Mouse (Mus musculus): Measurements from ENCODE around the gene Gm21974.
"Not testable (repeated sequence)": the region's sequence is repeated elsewhere in the genome, so short reads cannot be mapped to it uniquely, and the experiment has no call there.

Gene Gm21974

DNA sequence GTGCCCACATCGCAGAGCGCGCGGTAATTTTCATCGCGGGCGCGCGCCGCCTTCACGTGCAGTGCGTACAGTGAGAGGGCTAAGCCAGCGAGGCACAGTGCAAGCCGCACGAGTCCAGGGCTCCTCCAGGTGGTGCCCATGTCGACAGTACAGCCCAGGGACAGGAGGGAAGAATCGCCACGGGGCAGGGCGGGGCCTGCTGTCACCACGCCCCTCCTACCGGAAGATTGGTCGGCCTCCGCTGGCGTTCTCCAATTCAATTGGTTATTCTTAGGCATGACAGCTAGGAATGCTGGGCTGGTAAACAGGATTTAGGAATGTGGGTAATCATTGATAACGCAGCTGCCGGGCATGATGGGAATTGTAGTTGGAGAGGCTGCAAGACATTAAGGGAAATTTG lies at the start of gene Gm21974, which contains the start of gene Vkorc1:
Gm21974 (minus strand) TSS at position 13 of the 400 bp plus-strand sequence.
Vkorc1 (minus strand) TSS at position 176 of the 400 bp plus-strand sequence.
- peak; percentile 88 for DNase-seq (ENCODE audit: low read depth, low spot score)

DNA sequence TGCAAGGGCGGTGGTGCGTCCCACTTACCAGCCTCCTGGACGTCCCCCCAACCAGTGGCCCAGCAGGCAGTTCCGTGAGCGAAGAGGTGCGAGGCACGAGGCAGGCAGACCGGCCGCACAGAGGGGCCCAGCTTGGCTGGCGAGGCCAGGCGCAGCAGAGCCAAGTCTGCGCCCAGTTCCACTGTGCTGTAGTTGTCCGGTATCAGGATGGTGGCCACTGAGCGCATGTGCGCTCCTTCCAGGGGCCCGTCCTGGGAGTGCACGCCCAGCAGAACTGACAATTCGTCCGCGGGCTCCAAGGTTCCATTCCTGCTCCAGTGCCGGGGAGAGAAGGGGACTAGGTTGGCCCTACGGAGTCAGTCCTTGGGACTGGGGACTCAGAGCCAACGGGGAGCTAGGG lies 49.4 kb upstream of the Gm21974 start:
- no peak for DNase-seq (ENCODE audit: low read depth, low spot score)

- DNase-seq (ENCODE audit: low read depth, low spot score), result not testable (repeated sequence)
These were observed 46.8 kb upstream of the Gm21974 start for GRCm38 (mm10) chr7:127942097-127942496.

- DNase-seq (ENCODE audit: low read depth, low spot score), result no peak
These were observed 41.1 kb upstream of the Gm21974 start for GRCm38 (mm10) chr7:127936216-127936884.

DNA sequence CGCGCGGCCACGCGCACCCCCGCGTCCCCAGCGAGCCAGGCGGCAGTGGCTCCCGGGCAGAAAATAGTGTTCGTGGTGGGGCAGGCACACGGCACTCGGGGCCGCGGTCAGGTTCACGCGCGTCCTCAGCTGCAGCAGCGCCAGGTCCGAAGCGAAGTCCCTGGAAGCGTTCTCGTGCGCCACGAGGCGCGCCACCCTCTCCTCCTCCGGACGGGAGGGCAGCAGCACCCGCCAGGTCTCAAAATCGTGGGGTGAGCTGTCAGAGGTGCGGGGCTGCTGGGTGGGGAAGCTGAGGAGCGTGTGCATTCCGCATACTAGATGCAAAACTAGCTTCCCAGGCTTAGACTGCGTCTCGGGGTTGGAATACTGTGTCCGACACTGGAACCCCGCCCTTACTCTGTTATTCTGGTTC lies 40.5 kb upstream of the Gm21974 start:
- DNase-seq (ENCODE audit: low read depth, low spot score), result no peak

- peak; percentile 88 for DNase-seq (ENCODE audit: low read depth, low spot score)
These were observed 39.9 kb upstream of the Gm21974 start for GRCm38 (mm10) chr7:127935028-127935722.

GRCm38 (mm10) chr7:127934075-127934474 lies 38.8 kb upstream of the Gm21974 start:
- no peak for DNase-seq (ENCODE audit: low read depth, low spot score)

DNA sequence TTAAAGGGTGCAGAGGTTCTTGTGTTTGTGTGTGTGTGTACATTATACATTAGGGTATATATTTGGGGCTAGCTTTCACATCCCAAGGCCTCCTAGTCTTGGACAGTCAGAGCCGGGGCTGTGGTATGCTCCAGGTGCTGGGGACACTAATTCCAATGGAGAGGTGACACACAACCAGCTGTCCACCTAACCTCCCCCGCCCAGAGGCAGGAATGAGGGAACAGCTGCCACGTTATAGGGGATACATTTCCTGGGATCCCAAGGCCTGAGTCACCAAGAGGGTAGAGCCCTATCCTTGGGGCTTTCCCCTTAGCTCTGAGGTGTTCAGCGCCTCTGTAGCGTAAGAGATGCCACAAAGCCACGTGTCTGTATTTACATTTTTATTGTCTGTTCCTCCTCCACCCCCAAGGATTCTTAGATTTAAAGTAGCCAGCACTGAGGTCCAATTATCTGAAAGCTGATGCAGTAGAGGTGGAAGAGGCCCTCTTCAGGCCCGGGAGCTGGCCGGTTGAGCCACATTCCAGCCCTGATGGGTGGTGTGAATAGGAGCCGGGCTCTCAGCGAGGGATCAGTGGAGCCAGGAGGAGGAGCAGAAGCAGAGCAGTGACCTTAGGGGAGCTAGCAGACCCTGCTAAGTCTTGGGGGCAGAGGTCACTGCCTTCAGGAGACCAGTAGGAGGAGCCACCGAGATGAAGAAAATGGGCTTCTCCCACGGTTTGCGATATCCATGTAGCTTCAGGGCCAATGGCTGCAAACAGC lies 37.2 kb upstream of the Gm21974 start:
- DNase-seq (ENCODE audit: low read depth, low spot score), result no peak

DNA sequence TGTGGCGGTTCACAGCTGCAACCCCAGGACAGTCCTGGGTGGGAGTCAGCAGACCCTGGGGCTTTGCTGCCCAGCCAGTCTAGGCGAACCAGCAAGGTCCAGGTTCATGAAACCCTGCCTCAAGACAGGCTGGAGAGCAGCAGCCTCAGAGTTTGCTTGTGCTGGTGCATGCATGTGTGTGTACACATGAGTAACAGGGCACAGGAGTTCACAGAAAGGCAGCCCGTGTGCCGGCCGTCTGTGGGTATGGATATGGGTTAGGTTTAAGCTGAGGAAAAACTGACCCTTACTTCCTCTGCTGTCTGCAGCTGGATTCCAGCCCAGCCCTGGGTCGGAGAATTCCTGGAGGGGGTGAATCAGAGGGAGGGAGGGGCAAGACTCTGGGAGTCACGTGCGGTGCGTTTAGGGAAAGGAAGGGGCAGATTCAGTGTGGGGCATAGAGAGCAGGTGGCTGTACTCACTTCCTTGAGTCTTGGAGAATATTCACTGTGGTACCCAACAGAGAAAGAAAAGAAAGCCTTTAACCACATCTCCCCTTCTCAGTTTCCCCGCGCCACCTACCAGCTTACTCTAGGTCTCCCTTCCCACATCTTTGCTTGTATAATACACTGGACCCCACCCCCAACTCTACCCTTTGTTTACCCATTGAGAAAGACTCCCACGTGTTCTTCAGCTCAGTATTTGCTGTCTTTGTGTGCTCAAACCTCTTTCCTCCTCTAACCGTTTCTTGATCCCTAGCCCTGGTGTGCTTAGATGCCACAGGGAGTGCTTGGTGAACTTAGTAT lies 36.3 kb upstream of the Gm21974 start:
- DNase-seq (ENCODE audit: low read depth, low spot score), result no peak

GRCm38 (mm10) chr7:127930636-127931035 lies 35.4 kb upstream of the Gm21974 start:
- DNase-seq (ENCODE audit: low read depth, low spot score), result no peak

GRCm38 (mm10) chr7:127929923-127930322 lies 34.7 kb upstream of the Gm21974 start, which contains the start of gene Prss8:
Gene Prss8 (minus strand): TSS chr7:127930104.
- DNase-seq (ENCODE audit: low read depth, low spot score), result no peak

DNA sequence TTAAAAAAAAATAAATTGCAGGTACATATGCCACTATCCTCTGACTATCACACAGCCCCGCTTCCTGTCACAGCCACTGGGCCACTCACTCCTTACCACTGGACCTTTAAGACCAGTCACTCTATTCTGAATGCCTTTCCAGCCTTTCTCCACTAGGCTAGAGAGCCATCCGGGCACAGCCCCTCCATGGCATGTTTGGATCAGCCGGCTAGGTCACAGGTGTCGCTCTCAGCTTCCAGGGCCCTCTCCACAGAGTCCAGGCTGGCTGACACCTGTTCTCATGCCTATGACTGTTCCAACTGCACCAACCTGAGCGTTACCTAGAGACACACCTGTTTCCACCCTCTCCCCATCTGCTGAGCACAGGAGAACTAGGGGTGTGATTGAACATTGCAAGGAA lies 33.3 kb upstream of the Gm21974 start:
- DNase-seq (ENCODE audit: low read depth, low spot score), result no peak

DNA sequence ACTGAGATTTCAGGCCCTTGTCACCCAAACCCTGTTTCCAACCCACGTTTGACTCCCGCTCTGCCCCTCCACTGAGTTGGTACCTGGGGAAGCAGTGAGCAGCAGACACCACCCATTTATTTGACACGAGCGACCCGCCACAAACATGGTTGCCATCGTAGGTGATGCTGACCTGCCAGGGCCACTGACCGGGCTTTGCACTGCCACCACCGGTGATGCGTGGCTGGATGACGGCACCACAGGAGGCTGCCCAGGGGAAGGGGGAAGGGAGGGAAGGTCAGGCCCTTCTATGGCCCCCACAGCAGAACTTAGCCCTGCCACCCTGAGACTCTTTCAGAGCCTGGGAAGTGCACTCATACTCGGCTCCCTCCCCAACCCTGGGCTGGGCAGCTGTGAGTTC lies 32.5 kb upstream of the Gm21974 start:
- no peak for DNase-seq (ENCODE audit: low read depth, low spot score)

- DNase-seq (ENCODE audit: low read depth, low spot score), result no peak
These were observed 31.6 kb upstream of the Gm21974 start for GRCm38 (mm10) chr7:127926846-127927245.

DNA sequence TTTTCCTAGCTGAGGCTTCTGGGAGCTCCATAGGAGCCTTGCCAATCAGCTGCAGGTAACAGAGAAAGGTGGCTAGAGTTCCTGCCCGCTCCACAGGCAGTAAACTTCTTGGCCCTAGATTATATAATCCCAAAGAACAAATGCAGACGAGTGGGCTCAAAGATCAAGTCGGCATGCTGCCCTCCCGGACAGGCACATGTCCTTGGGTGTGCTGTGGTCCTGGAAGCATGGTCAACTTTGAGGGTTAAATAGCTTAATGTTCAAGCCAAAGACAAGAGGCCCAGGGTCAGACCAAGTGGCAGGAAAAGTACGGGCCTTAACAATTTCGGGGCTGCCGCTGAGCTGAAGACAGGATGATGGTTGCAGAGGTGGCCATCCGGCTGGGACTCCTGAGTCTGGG lies 30.8 kb upstream of the Gm21974 start:
- no peak for DNase-seq (ENCODE audit: low read depth, low spot score)

DNA sequence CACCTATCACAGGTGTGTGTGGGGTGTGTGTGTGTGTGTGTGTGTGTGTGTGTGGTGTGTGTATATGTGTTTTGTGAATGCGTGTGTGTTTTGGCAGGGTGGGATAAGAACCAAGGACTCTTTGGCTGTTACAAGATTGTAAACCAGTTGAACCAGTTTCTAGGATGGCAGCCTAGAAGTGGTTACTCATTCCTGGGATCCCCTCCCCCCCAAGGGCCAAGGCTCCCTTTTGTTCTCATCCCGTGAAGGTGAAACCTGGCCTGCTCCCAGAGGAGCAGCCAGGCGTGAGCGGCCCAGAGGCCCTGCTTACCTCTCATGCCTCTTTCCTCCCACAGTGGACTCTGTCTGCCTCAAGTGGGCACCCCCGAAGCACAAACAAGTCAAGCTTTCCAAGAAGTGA lies 30.0 kb upstream of the Gm21974 start:
- no peak for DNase-seq (ENCODE audit: low read depth, low spot score)

- no peak for DNase-seq (ENCODE audit: low read depth, low spot score)
These were observed 28.5 kb upstream of the Gm21974 start for GRCm38 (mm10) chr7:127923714-127924113.

DNA sequence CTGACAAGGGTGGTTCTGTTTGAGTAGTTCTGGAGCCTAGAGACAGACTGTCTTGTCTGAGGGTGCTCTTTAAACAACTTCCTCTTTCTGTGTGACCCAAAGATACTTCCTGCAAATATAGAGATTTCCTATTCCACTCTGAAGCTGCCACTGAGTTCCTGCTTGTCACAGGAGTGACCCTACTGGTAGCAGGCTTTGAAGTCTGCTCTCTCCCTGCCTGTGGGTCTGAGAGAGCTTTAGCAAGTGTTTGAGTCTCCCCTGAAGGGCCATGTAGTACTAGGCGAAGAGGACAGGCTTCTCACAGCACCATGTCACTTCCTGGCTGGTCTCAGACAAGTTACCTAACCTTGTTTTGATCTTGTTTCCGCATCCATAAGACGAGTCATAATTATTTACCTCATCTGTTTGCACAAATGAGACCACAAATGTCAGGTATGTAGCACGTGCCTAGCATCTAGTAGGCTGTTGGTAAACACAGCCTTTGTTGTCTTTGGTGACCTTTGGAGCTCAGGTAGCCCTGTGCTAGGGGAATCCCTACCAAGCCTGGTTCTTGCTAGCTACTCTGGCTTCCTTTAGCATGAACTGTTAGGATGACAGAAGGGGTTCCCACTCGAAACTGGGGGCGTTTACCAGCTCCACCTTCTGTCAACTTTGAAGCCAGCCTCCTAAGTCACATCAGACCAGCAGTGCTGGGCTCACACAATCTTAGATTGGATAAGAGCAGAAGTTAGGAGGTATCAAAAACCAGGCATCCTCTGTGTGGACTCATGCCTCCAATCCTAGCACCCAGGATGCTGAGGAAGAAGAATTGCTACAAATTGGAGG lies 27.4 kb upstream of the Gm21974 start:
- DNase-seq (ENCODE audit: low read depth, low spot score), result no peak

DNA sequence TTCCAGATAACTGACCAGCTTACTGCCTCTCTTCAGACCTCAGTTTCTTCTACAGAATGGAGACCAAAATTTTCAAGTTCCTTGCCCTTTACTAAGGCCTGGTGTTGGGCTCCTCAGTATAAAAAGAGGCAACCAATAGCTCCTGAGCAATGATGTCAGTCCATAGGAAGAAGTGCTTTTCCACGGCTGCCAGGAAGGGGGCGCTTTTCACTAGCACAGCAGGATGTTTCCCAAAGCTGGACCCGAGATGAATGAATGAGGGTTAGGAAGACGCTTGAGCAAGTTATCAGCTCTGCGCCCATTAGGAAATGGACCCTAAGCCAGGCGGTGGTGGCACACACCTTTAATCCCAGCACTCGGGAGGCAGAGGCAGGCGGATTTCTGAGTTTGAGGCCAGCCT lies 26.3 kb upstream of the Gm21974 start:
- no peak for DNase-seq (ENCODE audit: low read depth, low spot score)

- no peak for DNase-seq (ENCODE audit: low read depth, low spot score)
These were observed 24.0 kb upstream of the Gm21974 start for GRCm38 (mm10) chr7:127919290-127919689.

GRCm38 (mm10) chr7:127918203-127918602 lies 22.9 kb upstream of the Gm21974 start:
- no peak for DNase-seq (ENCODE audit: low read depth, low spot score)
